Mouse (Mus musculus) cerebellum, adult (tissue): Measurements from ENCODE around the gene Fuca2.
"Not testable (repeated sequence)": the region's sequence is repeated elsewhere in the genome, so short reads cannot be mapped to it uniquely, and the experiment has no call there.

Source experiments
- ATAC-seq: cut with Nextera tagmentation; 2 replicates; pipeline ENCODE4 v1.9.2; 2017; ENCODE audit warnings: mild to moderate bottlenecking, moderate library complexity, mixed read lengths; ENCODE audit not compliant: insufficient number of reproducible peaks, low FRiP score, low TSS enrichment

The Fuca2 gene

DNA sequence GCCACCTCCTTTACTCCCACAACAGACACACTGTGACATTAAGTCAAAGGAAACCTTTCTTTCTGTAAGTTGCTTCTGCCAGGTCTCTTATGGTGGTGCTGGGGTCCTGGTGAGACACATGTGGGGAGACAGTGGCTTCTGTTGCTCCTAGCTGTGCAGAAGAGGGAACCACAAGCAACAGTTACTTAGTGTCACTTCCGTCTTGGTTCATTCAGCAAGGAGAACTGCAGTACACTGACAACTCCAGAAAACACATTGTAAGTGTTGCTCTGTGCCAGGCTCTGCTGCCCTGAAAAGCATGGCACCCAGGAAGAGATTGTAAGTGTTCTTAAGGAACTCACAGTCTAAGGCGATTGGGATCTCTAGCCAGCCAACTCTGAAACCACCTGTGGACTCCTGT is at the start of gene Fuca2:
Fuca2 (plus strand) TSS at position 210 of the 400 bp plus-strand sequence.
- no peak for ATAC-seq

DNA sequence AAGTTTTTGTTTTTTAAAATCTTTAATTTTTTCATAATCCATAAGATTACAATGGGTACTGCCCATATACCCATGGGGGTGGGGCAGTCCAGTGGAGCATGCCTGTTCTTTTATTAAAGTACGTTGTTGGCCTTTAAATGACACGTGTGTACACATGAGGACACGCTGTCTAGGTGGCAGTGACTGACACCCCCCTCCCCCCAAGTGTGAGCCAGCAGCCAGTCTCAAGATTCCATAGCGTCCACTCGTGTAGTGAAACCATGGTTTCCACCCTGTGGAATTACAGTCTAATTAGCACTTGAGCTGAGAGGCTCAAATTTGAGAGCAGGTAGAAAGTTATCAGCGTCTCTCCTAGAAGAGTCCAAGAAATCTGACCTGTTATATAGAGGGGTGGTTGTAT is 47.7 kb upstream of the Fuca2 start:
- ATAC-seq: no peak

DNA sequence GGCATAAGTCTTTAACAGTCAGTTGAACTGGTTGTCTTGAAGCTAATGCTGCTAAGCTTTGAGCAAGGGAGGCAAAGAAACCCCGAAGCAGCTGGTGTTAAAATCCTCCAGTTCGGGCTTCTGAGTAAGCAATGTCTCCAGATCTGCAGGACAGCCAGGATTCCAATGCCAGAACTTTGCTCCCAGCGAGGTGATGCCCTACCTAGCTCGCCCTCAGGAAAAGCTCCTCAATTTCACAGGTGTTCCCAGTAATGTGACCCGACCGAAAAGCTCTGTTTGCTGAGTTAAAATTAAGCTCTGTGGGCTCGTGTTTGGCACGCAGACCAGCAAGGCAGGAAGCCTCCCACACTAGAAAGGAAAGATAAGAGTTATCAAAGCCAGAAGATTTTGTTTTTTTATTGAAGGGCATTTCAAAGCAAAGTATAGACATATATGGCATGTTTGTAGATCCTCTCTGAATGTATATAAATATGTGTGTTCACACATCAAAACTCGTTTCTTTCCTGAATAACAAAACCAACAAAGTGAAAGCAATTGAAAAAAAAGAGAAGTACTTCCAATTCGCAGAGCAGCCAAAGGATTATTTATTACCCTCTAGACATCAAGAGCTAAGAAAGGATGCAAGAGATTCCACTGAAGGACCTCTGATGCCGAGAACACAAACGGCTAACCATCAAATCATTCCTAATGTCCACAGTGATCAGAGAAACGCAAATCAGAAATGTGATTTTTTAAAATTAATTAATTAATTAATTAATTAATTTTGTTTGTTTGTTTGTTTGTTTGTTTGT is 45.9 kb upstream of the Fuca2 start:
- ATAC-seq: no peak

DNA sequence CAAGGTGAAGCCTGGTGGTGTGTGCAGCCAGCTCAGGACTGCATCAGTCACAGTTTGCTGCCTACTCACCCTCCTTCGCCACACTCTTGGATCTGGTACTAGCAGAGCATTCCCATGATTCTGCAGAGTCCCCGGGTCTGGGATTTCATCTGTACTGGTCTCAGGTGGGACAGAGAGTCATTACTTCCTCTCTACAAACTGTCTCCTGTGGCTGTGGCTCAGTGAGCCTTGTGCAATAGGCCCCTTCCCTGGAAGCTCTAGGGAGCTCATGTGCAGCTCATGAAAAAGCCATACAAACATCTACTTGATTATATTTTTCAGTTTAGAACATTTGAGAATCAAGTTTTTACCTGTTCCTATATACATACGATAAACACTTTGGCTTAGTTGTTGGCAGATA is 35.0 kb upstream of the Fuca2 start:
- not testable (repeated sequence) for ATAC-seq

DNA sequence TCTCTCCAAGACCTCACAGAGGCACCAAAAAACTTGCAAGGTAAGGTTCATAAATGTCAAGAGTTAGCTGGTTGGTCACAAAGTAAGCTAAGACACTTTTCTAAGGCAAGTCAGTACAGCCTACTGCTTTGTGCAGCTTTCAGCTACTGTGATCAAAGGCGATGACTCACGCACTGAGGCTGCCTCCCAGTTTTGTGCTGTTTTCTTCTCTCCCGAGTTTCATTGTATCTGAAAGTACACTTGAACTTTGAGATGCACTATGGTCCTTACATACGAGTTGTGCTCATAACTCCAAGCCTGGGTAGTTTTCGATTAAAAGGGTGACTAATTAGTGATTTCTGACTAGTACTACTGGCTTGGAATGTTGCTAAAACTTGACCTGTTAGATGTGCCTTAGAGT is 32.4 kb upstream of the Fuca2 start:
- no peak for ATAC-seq

DNA sequence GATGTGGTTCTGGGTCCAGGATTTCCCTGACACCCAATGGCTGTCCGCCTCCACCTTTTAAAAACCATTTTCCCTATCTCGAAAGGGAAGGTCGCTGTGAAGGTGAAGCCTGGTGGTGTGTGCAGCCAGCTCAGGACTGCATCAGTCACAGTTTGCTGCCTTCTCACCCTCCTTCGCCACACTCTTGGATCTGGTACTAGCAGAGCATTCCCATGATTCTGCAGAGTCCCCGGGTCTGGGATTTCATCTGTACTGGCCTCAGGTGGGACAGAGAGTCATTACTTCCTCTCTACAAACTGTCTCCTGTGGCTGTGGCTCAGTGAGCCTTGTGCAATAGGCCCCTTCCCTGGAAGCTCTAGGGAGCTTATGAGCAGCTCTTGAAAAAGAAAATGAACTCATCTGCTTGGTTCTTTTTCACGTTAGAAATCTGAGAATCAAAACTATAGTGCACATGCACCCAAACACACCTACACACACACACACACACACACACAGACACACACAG is 31.3 kb upstream of the Fuca2 start:
- not testable (repeated sequence) for ATAC-seq

DNA sequence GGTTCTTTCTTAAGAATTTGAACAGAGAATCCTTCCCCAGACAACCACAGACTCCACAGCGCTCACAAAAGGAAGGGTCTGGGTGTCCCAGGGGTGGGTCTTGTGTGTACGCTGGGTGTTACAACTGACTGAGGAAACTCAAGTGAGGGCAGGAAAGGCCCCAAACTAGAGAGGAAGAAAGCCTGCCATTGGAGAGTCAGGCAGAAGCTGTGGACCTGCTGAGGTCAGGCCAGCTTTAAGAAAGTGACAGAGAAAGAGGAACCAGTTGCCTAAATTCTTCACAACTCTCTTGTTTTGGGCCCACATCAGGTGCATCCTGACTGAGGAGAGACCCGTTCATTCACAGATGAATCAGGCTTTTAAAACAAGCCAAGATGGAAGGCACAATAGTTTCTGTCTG is 29.1 kb upstream of the Fuca2 start:
- no peak for ATAC-seq

DNA sequence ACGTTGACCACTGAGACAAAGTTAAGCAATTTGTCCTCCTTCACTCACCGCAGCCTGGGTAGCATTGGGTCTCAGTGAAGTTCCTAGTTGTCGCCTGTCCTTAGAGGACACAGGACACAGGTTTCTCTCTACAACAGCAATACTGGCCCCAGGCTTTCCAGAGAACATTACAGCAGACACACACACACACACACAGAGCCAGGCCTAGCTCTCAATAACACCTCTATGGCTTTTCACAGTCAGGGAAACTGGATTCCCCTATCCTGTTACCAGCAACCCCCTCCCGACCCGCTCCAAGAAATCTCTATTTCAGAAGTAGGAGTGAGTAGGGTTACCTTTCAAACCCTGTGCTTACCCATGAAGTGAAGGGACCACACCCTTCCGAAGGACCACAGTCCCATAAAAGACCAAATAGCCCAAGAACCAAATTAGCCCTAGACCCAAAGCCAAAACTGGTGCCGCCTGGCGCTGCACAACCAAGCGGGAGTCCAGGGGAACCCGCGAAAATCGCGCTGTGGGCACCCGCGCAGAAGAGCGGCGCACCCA is 26.0 kb upstream of the Fuca2 start:
- no peak for ATAC-seq

DNA sequence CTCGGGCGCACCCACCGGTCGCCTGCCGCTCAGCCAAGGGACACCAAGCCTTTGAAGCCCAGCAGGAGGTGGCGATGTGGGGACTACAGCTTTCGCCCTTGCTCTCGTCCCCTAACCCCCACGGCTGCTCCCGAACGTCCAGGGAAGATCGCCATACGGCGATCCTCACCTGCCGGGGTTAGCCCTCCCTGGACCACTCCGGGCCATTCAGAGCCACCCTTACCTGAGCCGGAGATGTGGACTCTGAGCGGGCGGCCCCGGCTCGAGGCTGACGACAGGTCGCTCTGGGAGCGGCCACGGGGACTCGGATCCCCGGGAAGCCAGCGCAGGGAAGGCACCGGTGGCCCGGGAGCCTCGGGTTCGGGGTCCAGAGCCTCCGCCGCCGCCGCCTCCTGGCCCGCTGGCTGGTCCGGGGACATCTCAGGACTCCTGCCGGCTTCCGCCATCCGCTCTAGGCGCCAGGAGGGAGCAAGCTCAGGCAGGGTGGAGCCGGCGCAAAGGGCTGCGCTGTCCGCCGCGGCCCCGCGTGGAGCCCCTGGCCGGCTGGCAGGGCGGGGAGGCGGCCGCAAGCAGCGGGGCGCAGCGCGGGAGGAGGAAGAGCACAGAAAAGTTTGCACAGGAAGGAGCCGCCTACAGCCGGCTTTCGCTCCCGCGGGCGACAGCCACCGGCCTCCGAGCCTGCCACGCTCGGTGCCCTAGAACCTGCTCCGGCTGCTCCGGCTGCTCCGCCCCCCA is 25.3 kb upstream of the Fuca2 start, which contains the start of gene Phactr2:
Phactr2 (minus strand) TSS at position 580 of the 735 bp plus-strand sequence.
- ATAC-seq: peak; percentile 69

DNA sequence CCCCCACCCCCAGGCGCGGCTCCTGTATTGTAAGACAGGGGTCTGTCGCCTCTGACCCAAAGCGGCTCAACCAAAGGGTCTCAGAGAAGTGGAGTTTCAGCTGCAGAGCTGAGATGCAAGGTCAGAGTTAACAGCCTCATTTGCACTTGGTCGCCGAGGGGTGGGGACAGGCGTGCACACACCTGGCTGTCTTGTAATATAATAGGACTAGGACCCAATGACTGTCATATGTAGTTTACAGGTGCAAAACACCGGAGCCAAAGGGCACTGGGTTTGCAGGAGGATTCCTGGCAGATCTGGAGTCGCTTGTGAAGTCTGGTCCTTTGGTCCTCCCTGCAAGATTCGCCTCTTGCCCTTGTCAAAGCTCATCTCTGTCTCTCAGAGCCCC is 24.8 kb upstream of the Fuca2 start:
- ATAC-seq: peak; percentile 33; the same call in 1 of the 2 replicates

DNA sequence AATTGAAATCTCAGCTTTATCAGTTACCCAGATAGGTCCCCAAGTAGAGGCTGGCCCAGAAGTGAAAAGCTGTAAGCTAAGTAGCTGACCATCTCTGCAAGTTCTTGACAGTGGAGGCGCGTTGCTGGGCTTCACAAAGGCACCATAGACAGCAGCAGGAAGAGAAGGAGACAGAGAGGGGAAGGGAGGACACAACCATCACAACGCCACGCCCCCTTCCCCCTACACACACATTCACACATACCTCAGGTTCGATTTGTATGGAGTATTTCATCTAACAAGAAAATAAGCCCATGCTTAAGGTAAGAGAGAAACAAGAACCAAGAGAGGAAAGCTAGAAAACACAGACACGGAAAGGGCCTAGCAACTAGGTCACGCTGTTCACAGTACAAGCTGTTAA is 24.2 kb upstream of the Fuca2 start:
- ATAC-seq: no peak

DNA sequence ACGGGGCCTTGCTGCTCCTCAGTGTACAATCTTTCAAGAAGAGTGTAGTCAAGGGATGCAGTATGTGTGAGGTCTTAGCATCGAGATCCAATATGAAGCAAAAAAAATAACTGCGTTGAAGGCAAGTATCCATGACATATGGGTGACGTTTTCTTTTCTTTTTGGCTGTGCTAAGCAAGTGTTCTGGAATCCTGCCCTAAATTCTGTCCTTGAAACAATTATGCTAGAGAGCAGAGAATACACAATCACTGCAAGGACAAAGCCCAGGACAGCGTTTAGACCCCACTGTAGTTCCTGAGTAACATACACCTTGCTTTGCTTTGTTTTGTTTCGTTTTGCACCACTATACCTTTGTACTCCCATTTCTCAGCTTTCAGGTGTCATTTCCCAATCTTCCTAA is 20.0 kb upstream of the Fuca2 start:
- ATAC-seq: no peak

DNA sequence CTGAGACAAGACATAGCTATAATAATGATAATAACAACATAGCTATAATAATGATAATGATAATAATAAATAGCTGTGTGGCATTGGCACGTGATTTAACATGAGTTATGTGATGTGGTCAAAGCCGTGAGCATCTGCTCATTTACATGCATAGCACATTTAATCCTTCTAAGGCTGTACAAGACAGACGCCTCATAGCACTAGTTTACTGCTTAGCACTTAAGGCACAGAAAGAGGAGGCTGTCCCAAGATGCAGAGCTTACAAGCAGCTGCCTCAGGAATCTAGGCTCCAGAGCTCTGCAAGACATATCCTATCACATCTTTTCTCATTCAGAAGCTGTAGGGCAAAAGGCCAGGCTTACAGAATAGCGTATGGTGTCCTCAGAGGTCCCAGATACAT is 13.4 kb upstream of the Fuca2 start:
- ATAC-seq: no peak

DNA sequence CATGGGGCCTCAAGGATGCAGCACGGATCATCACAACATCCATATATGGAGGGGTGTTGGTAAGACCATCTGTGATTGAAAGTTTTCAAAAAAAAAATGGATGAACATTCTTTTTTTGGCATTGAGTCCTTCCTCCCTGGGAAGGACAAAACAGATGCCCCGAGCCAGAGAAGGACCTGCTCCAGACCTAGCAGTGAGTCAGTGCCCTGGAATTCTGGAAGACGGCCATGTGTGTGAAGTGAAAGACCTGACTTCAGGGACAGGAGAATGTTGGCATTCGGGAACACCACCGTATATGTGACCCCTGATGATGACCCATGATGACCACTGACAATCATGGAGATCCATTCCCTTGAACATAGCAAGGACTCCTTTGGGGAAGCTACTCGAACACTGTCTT is 9.7 kb upstream of the Fuca2 start:
- no peak for ATAC-seq

DNA sequence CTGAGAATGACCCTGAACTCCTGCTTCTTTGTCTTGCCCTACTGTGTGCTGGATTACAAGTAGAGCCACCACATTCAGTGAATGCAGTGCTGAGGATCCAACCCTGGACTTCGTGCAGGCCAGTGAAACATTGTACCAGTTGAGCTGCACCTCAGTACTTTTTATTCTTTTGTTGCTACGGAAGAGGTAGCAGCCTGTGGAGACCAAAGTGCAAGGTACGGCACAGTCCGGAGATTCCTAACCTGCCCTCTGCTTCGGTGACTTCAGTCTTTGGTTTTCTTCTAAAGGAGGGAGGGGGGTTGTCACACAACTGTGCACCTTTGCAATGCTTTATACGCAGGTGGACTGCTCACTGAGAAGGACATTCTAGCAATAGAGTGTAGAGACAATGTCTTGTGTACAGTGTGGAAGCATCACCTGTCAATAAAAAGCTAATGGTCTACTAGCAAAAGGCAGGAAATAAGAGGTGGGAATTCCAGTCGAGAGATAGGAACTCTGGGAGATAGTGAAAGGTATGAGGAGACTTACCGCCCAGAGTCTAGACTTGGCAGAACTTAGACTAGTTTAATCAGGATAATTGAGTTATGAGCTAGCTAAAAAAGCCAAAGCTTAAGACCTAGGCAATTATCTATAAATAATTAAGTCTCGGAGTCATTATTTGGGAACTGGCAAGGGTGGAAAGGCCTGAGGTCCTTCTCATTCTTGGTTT is 5.2 kb upstream of the Fuca2 start:
- no peak for ATAC-seq

DNA sequence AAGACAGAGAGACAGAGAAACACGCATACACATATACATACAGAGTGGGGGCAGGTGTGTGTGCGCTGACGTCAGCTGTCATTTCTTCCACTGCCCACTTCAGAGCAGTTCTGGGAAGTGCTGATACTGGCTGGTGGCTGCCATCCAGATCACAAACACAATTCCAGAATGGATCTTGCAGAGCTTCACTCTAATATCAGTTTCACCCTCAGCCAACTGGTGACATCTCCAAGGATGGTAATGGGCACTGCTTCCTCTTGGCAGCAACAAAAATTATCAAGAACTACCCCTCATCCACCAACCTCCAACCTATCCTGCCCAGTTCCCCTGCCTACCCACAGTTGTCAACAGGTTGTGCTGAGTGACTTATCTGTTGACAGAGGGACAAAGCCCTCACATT is 3.0 kb upstream of the Fuca2 start:
- ATAC-seq: no peak

DNA sequence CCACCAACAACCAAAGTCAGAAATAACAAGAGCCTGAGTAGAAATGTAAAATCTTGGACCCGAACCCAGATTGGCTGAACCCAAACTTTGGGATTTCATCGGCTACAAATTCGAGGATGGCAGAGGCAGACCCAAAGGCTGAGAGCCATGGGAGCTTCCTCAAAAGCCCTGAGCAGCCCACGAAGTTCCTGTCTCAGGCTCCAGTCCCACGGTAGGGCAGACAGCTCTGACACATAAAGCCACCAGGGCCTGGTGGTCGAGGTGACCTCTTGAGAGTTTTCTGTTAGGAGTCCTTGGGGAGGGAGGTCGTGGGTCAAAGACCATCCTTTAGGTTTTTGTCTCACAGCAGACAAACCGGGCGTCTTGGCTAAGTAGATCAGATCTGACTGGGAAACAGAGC is 1.1 kb downstream of the Fuca2 start:
- peak; percentile 9; the same call in 1 of the 2 replicates for ATAC-seq

DNA sequence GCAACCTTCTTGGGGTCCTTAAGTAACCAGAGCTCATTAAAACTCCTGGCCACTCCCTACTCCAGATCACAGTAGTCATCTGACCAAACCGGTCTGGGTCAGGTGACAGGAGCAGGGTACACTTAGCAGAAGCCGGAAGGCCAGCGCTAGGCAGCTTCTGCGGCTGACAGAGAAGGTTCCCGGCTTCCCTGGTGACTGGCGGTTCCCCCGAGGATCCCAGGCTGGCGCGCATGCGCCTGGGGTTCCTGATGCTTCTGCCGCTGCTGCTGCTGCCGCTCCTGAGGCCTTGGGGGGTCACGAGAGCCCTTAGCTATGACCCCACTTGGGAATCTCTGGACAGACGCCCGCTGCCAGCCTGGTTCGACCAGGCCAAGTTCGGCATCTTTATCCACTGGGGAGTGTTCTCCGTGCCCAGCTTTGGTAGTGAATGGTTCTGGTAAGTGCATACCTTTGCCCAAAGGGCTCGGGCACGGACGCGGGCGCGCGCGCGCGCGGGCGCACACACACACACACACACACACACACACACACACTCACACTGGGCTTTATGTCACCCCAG is 1.7 kb downstream of the Fuca2 start:
- peak; percentile 94 for ATAC-seq

DNA sequence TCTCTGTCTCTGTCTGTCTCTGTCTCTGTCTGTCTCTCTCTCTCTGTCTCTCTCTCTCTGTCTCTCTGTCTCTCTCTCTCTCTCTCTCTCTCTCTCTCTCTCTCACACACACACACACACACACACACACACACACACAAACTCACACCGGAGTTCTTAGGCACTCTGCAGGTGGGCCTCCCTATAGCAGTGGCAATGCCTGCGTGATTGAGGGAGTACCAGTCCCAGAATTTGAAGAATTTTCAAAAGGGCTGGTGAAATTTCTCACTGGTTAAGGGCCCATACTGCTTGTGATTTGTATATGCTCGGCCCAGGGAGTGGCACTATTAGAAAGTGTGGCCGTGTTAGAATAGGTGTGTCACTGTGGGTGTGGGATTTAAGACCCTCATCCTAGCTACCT is 2.2 kb downstream of the Fuca2 start:
- not testable (repeated sequence) for ATAC-seq

DNA sequence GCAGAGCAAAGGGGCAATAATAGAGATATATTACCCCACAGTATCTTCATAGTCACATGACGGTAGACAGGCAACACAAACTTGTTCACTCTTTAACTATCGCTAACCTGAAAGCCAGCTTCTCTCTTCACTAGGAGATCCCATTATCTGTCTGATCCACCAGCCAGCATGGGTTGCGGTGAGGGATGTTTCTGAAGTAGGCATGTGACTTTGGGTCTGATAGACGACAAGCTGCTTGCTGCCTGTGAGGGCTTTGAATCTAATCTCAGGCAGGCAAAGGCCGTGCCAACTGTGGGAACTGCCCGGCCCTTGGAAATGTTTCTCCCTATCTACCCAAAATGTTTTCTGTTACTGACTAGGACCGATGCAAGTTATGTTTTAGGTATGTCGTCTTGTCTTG is 3.0 kb downstream of the Fuca2 start:
- no peak for ATAC-seq
